Mouse (Mus musculus): ENCODE data around the gene Coro7. TPM values are rescaled to one million over a fixed set of nuclear protein-coding genes. Genes with fewer than 3 reads are reported as not detected.

Coro7 gene
- polyA plus RNA-seq, 1 experiment: 391 TPM

- WGBS: 86% methylated on average over 17 of the region's 17 CpGs
- TF ChIP-seq POLR2A (IDR thresholded peaks at IDR 0.05; ENCODE audit: control insufficient read depth, extremely low read depth, insufficient read depth, low read length, poor library complexity) (no peak), CTCF (IDR thresholded peaks at IDR 0.05; ENCODE audit: borderline replicate concordance, control insufficient read depth, extremely low read depth, insufficient read depth, low read length, poor library complexity) (no peak)
These were observed 39.1 kb downstream of the Coro7 start for GRCm38 (mm10) chr16:4640267-4641005.

GRCm38 (mm10) chr16:4639831-4640237 lies 39.7 kb downstream of the Coro7 start, which contains the start of the genes Vasn and Dnaja3:
TSS of gene Vasn (plus strand) at chr16:4639941.
TSS of gene Dnaja3 (plus strand) at chr16:4639989.
- no peak for DNase-seq
- TF ChIP-seq CTCF (IDR thresholded peaks at IDR 0.05; ENCODE audit: borderline replicate concordance, control insufficient read depth, extremely low read depth, insufficient read depth, low read length, poor library complexity) (no peak), POLR2A (IDR thresholded peaks at IDR 0.05; ENCODE audit: control insufficient read depth, extremely low read depth, insufficient read depth, low read length, poor library complexity) (no peak)
- Histone ChIP-seq H3K4me3 (ENCODE audit: control insufficient read depth, insufficient read depth, low read length) (0 out of 2 replicates have a peak within 1 kb of the TSS, but pooled peaks have one; percentile 1), H3K27ac (ENCODE audit: control insufficient read depth, insufficient read depth, low read length) (no peak within 1 kb of the TSS), H3K36me3 (ENCODE audit: control insufficient read depth, insufficient read depth, low read length) (peaks cover 4% of the 10 kb centered on the region; the same call in 1 of the 2 replicates), H3K27me3 (ENCODE audit: control insufficient read depth, insufficient read depth, low read length) (no peaks in the 10 kb centered on the region), H3K4me1 (replicated peaks; ENCODE audit: control insufficient read depth, insufficient read depth, low read length) (no peaks in the 10 kb centered on the region)
- WGBS: 74% methylated on average over 22 of the region's 22 CpGs

More at GRCm38 (mm10) chr16:4640267-4641005, 39.1 kb downstream of the Coro7 start:
- Histone ChIP-seq H3K4me1 (replicated peaks; ENCODE audit: control insufficient read depth, insufficient read depth, low read length) (no peaks in the 10 kb centered on the region), H3K27me3 (ENCODE audit: control insufficient read depth, insufficient read depth, low read length) (no peaks in the 10 kb centered on the region), H3K36me3 (ENCODE audit: control insufficient read depth, insufficient read depth, low read length) (no peaks in the 10 kb centered on the region), H3K4me3 (ENCODE audit: control insufficient read depth, insufficient read depth, low read length) (0 out of 2 replicates have a peak overlapping the region, but pooled peaks have one; percentile 1), H3K27ac (ENCODE audit: control insufficient read depth, insufficient read depth, low read length) (no peak overlapping the region)
- DNase-seq: no peak

- H3K27me3 ChIP-seq (ENCODE audit: control insufficient read depth, insufficient read depth, low read length): no peaks in the 10 kb centered on the region
- WGBS: 92% methylated on average over 3 of the region's 3 CpGs
- H3K4me3 ChIP-seq (ENCODE audit: control insufficient read depth, insufficient read depth, low read length): no peak overlapping the region
- peaks cover 10% of the 10 kb centered on the region; the same call in 1 of the 2 replicates for H3K36me3 ChIP-seq (ENCODE audit: control insufficient read depth, insufficient read depth, low read length)
- no peak for TF ChIP-seq POLR2A (IDR thresholded peaks at IDR 0.05; ENCODE audit: control insufficient read depth, extremely low read depth, insufficient read depth, low read length, poor library complexity)
- DNase-seq: no peak
- no peak overlapping the region for H3K27ac ChIP-seq (ENCODE audit: control insufficient read depth, insufficient read depth, low read length)
- H3K4me1 ChIP-seq (replicated peaks; ENCODE audit: control insufficient read depth, insufficient read depth, low read length): no peaks in the 10 kb centered on the region
These were observed 40.6 kb downstream of the Coro7 start for GRCm38 (mm10) chr16:4638891-4639390.

- H3K36me3 ChIP-seq (ENCODE audit: control insufficient read depth, insufficient read depth, low read length): peaks cover 28% of the 10 kb centered on the region
- 94% methylated on average over 4 of the region's 4 CpGs for WGBS
- TF ChIP-seq CTCF (IDR thresholded peaks at IDR 0.05; ENCODE audit: borderline replicate concordance, control insufficient read depth, extremely low read depth, insufficient read depth, low read length, poor library complexity) (no peak), POLR2A (IDR thresholded peaks at IDR 0.05; ENCODE audit: control insufficient read depth, extremely low read depth, insufficient read depth, low read length, poor library complexity) (no peak)
These were observed 43.8 kb downstream of the Coro7 start for GRCm38 (mm10) chr16:4635760-4636159.

GRCm38 (mm10) chr16:4634681-4635080 lies 44.9 kb downstream of the Coro7 start:
- Histone ChIP-seq H3K27me3 (ENCODE audit: control insufficient read depth, insufficient read depth, low read length) (no peaks in the 10 kb centered on the region), H3K27ac (ENCODE audit: control insufficient read depth, insufficient read depth, low read length) (no peak overlapping the region), H3K36me3 (ENCODE audit: control insufficient read depth, insufficient read depth, low read length) (peaks cover 28% of the 10 kb centered on the region), H3K4me1 (replicated peaks; ENCODE audit: control insufficient read depth, insufficient read depth, low read length) (no peaks in the 10 kb centered on the region), H3K4me3 (ENCODE audit: control insufficient read depth, insufficient read depth, low read length) (no peak overlapping the region)
- DNase-seq: no peak
- TF ChIP-seq CTCF (IDR thresholded peaks at IDR 0.05; ENCODE audit: borderline replicate concordance, control insufficient read depth, extremely low read depth, insufficient read depth, low read length, poor library complexity) (no peak), POLR2A (IDR thresholded peaks at IDR 0.05; ENCODE audit: control insufficient read depth, extremely low read depth, insufficient read depth, low read length, poor library complexity) (no peak)
- 95% methylated on average over 9 of the region's 9 CpGs for WGBS

More at GRCm38 (mm10) chr16:4635760-4636159, 43.8 kb downstream of the Coro7 start:
- H3K4me1 ChIP-seq (replicated peaks; ENCODE audit: control insufficient read depth, insufficient read depth, low read length): no peaks in the 10 kb centered on the region
- no peak overlapping the region for H3K4me3 ChIP-seq (ENCODE audit: control insufficient read depth, insufficient read depth, low read length)
- no peak overlapping the region for H3K27ac ChIP-seq (ENCODE audit: control insufficient read depth, insufficient read depth, low read length)
- no peaks in the 10 kb centered on the region for H3K27me3 ChIP-seq (ENCODE audit: control insufficient read depth, insufficient read depth, low read length)
- no peak for DNase-seq

- H3K4me1 ChIP-seq (replicated peaks; ENCODE audit: control insufficient read depth, insufficient read depth, low read length): no peaks in the 10 kb centered on the region
- no peak for DNase-seq
- H3K27me3 ChIP-seq (ENCODE audit: control insufficient read depth, insufficient read depth, low read length): no peaks in the 10 kb centered on the region
- TF ChIP-seq POLR2A (IDR thresholded peaks at IDR 0.05; ENCODE audit: control insufficient read depth, extremely low read depth, insufficient read depth, low read length, poor library complexity) (no peak), CTCF (IDR thresholded peaks at IDR 0.05; ENCODE audit: borderline replicate concordance, control insufficient read depth, extremely low read depth, insufficient read depth, low read length, poor library complexity) (no peak)
- H3K4me3 ChIP-seq (ENCODE audit: control insufficient read depth, insufficient read depth, low read length): no peak overlapping the region
- H3K27ac ChIP-seq (ENCODE audit: control insufficient read depth, insufficient read depth, low read length): no peak overlapping the region
- H3K36me3 ChIP-seq (ENCODE audit: control insufficient read depth, insufficient read depth, low read length): peaks cover 28% of the 10 kb centered on the region
- 92% methylated on average over 3 of the region's 3 CpGs for WGBS
These were observed 45.9 kb downstream of the Coro7 start for GRCm38 (mm10) chr16:4633661-4634060.

All from thymus, adult 2 months (tissue).